Mouse (Mus musculus): Measurements from ENCODE around the gene Slc24a3.
A peak's percentile ranks its signal among the peaks of the same experiment; 100 is the strongest.

Gene Slc24a3

DNA sequence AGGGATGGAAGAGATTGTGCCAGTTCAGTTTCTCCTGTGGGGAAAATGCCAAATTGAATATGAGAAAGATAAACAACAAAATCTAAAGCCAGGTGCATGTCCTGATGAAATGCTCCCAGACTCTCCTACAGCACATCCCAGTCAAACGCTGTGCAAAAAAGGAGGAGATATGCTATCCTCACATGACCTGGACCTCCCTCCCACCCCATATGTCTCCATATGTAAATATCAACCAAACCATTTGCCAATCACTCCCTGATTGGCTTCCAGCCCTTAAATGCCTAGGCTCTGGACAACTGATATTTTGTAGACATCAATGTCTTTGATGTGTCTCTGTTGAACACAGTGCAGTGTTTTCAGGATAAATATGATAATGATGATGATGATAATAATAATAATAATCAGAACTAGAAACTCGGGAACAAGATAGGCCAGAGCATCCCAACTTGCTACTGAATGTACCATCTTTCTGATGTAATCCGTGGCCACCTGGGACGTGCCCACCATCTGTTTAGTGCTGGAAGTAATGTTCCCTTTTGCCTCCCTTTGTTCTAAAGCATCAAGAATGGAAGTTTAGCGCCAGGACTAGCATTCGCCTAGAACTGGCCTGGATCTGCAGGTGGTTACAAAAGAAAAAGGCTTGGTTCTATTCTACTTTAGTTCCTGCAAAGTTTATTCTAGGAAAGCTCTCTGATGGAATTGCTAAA, 190.8 kb downstream of the Slc24a3 start:
- no peak for DNase-seq (ENCODE audit: low spot score in 2 of 2)

GRCm38 (mm10) chr2:145363604-145364003, 196.1 kb downstream of the Slc24a3 start:
- DNase-seq (ENCODE audit: low spot score in 2 of 2), result no peak

DNA sequence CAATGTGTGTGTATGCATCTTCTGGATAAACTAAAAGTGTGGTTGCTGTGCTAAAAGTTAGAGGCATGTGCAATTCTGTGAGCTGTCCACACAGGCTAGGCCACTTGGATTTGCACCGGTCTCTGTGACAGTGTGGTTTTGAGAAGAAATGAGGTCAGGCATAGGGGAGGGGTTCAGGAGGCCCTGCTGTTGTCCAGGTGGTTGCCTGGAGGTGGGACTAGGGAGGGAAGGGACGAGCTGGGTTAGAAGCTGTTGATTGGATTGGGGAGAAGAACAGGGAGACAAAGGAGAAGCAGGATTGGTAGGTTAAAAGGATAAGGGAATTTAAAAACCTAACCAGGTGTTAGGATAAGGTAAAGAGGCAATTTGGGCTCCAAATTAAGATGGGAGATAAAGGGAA, 201.1 kb downstream of the Slc24a3 start:
- DNase-seq (ENCODE audit: low spot score in 2 of 2), result no peak

DNA sequence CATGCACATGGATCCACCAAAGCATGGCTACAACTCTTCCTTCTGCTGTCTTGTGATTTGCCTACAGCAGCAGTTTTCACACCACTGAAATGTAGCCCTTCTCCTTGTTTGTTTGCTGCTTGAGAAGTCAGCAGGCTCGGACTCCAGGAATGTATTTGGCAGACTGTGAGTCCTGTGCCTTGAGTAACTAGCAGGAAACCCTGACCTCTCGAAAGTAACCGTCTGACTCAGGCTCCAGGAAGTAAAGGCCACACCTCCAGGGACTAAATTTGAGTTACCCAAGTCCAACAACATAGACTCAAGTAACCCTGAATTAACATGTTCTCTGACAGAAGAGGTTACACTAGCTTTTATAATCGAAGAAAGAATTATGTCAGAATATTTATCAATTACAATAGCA, 203.2 kb downstream of the Slc24a3 start:
- DNase-seq (ENCODE audit: low spot score in 2 of 2), result no peak

- no peak for DNase-seq (ENCODE audit: low spot score in 2 of 2)
Observed at GRCm38 (mm10) chr2:145373803-145374202, 206.2 kb downstream of the Slc24a3 start.

- peak; percentile 87 for DNase-seq (ENCODE audit: low spot score in 2 of 2)
Observed at GRCm38 (mm10) chr2:145382908-145383770, 215.6 kb downstream of the Slc24a3 start.

GRCm38 (mm10) chr2:145384221-145384620, 216.7 kb downstream of the Slc24a3 start:
- peak in 1 of 2 experiments; percentile 10 for DNase-seq (ENCODE audit: low spot score in 2 of 2)

- peak in 1 of 2 experiments; percentile 4 for DNase-seq (ENCODE audit: low spot score in 2 of 2)
Observed at GRCm38 (mm10) chr2:145385220-145385619, 217.7 kb downstream of the Slc24a3 start.

GRCm38 (mm10) chr2:145385773-145386172, 218.2 kb downstream of the Slc24a3 start:
- DNase-seq (ENCODE audit: low spot score in 2 of 2), result no peak

DNA sequence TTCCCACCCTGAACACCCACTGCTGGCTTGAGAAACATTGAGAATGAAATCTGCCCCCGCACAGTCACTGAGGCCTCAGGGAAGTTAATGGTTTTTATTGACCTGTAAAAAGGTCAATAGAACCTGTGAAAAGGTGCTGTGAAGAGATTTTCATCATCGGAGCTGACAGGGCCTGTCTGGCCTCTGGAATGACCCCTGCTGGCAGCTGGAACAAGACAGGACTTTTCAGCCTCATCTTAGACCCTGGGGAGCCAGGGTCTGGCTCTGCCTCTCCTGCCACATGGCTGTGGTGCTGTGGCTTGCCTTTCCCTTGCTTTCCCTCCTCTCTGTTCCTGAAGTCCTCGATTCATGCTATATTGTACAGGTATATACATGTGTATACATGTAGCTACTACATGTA, 228.2 kb downstream of the Slc24a3 start:
- DNase-seq (ENCODE audit: low spot score in 2 of 2), result peak in 1 of 2 experiments; percentile 12

GRCm38 (mm10) chr2:145396579-145396978, 229.0 kb downstream of the Slc24a3 start:
- DNase-seq (ENCODE audit: low spot score in 2 of 2), result peak in 1 of 2 experiments; percentile 1

GRCm38 (mm10) chr2:145397456-145398206, 230.1 kb downstream of the Slc24a3 start:
- DNase-seq (ENCODE audit: low spot score in 2 of 2), result no peak

DNA sequence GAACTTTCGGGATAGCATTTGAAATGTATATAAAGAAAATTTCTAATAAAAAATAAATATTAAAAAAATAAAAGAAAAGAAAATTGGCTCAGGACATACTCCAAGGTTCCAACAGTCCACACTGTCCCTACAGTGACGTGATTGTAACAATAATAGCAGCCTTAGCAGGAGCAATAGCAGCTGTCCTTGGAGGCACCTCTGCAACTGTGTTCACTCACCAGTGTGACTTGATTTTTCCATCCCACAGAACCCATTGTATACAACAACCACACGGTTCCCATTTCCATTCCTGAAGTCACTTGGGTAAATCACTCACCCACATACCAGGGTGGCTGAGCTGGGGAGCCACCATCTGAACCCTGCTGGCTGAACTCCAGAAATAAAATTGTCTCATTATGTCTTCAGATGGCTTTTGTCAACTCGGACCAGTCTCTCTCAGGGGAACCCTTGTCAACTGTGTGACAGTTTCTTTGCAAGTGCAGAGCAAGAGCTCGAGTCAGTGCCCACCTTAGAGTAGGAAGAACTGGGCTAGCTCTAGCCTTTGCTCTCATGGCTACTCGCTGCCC, 233.8 kb downstream of the Slc24a3 start:
- no peak for DNase-seq (ENCODE audit: low spot score in 2 of 2)

DNA sequence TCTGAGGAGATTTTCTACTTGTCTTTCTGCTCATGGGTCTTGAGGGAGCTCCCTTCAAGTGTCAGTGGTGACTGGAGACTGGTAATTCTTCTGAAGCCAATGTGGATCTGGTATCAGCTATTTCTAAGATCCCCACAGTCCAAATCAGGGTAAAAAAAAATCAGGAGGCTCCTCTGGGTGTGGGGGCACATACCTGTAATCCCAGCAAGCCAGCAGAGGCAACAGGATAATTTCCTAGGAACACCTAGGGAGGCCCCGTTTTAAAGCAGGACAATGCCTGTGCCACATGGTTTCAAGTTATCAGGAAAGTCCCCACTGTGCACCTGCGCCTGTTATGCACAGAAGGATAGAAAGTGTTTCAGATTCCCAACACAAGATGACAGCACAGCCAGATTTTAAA, 234.4 kb downstream of the Slc24a3 start:
- no peak for DNase-seq (ENCODE audit: low spot score in 2 of 2)

- DNase-seq (ENCODE audit: low spot score in 2 of 2), result no peak
Observed at GRCm38 (mm10) chr2:145404818-145405531, 237.4 kb downstream of the Slc24a3 start.

DNA sequence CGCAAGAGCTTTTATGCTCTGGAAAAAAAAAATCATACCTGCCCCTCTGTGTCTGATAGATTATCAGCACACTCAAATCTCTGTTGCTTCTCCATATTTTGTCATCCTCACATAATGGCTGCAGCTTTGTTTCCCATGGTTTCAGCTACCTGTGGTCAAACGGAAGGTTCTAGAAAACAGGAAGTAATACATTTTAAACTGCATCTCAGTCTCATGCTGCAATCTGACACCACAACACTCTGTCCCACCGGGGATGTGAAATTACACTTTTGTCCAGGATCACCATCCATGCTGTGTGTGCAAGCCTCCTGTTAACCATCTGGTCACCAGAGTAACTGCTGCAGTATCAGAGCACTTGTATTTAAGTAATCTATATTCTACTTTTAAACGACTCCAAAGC, 238.2 kb downstream of the Slc24a3 start:
- DNase-seq (ENCODE audit: low spot score in 2 of 2), result no peak

DNA sequence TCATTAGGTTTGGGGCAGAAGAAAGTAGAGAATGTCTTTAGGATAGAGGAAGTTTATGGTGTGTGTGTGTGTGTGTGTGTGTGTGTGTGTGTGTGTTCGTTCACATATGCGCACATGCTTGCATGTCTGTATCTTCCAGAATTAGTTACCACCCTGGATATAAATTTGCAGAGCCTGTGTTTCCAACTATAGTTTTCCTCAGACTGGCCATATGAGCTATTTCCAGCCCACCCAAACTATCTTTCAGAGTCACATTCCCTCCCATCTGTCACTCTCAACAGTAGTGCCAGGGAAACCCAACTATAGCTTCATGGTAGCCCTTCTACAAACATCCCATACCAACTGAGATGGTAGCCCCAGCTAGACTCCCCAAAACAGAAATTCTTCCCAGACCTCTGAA, 250.2 kb downstream of the Slc24a3 start:
- peak; percentile 44 to 60 for DNase-seq (ENCODE audit: low spot score in 2 of 2)

DNA sequence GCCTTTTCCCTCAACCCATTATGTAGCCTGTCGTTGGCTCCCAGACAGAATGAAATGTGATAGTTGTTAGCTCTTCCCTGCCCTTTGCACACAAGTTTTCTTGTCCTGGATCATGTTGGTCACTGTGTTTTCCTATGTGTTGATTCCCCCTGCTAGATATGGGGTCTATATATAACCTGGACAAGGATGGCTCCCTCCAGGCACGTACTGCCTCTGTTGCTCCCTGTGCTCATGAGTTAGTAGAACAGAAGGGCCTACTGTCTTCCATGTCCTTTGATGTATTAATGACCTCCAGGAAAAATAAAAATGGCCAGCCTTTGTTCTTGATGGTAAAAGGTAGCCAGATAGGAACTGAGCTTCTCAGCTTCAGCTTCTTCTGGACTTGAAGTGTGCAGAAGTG, 251.5 kb downstream of the Slc24a3 start:
- DNase-seq (ENCODE audit: low spot score in 2 of 2), result no peak

GRCm38 (mm10) chr2:145420967-145421888, 253.7 kb downstream of the Slc24a3 start:
- no peak for DNase-seq (ENCODE audit: low spot score in 2 of 2)

DNA sequence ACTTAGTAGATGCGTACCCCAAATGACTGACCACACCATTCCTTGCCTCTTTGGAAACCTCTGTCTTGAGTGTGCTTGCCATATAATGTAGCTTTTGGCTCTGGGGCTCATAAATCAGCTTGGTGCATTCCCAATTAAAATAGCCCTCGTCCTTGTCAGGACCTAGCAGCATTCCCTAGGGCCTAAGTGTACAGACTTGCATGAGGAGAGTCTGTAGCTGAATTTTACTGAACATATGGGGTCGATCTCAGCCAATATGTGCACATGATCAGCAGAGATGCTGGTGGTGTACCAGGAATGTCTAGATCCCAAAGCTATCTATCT, 254.3 kb downstream of the Slc24a3 start:
- no peak for DNase-seq (ENCODE audit: low spot score in 2 of 2)

Measured in right cerebral cortex, postnatal 10 days (tissue).